Mouse (Mus musculus) kidney, embryonic 14.5 days (tissue): ENCODE measurements at regions not wholly inside any gene's neighbourhood (a gene's known extent, or its start where the extent isn't known, plus 50 kb on each side); places are given as distances from the start of the nearest gene placed in this dataset. TPM values are rescaled to one million over a fixed set of nuclear protein-coding genes. Genes with fewer than 3 reads are reported as not detected.

Experiments
- microRNA-seq: library from miRNA; unstranded; fragments of <30 nt; microRNA quantifications from one replicate; pipeline ENCODE4, GENCODE M21; 2016

Small RNA genes lying in the stretch of these regions (microRNA-seq; reads per million reads assigned to microRNA genes)
- gene Gm44488: not detected
